Comparison of ENCODE assay signal across 8 mouse cellular contexts in the genomic region with DNA sequence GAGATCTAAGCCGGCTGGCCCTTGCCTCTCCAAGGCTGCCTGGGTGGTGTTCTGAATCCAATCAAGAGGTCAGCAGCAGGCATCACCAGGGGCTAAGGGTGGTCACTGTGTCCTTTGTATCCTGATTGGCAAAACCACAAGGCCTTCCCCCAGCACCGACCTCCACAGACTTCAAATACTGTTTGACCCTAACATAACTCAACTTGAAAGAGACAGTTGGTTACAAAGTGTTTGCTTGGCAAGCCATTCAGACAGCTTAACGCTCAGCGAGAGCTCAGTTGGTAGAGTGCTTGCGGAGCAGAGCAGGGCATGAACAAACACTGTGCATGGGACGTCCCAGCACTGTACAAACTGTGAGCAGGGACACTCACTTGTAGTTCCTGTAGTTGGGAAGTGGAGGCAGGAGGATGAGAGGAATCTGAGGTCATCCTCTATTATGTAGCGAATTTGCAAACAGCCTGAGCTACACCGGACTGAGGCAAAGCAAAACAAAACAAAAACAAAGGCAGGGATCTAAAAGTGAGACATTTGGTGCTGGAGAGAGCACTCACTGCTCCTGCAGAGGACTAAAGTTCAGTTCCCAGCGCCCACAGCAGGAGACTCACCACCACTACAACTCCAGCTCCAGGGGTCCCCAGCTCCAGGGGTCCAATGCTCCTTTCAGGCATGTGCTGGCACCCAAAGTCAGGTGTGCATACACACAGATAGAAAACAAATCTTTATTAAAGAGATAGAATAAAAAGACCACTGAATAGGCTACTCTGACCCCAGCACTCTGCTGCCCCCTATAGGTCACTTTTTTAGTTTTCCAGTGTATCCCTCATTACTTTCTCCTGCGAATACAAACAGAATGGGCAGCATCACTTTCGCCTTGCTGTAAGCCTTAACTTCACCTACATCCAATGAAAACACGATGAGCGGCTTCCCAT.
A peak's percentile ranks its signal among the peaks of the same experiment; 100 is the strongest.
DNase-seq lines count a peak whose midpoint lies in the region; ATAC-seq and TF ChIP-seq lines count a peak whose summit lies in the region.

No protein-coding gene starts in this region.

- no peak for ATAC-seq in hindbrain, postnatal 0 days
- ATAC-seq in erythroid progenitor cell, adult 5-6 weeks (replicated peaks; ENCODE audit: low FRiP score, poor library complexity, severe bottlenecking): no peak

- H3K4me1 ChIP-seq in kidney, adult 2 months (ENCODE audit: control insufficient read depth, insufficient read depth, low read length): no peaks in the 10 kb centered on the region
- H3K4me1 ChIP-seq in E14TG2a.4 (replicated peaks; ENCODE audit: low read depth, low read length): peaks cover 38% of the 10 kb centered on the region
- peaks cover 4% of the 10 kb centered on the region; the same call in 1 of the 2 replicates for H3K4me1 ChIP-seq in hindbrain, postnatal 0 days (ENCODE audit: insufficient read depth, low read length)
- no peaks in the 10 kb centered on the region for H3K4me1 ChIP-seq in small intestine, adult 2 months (ENCODE audit: control insufficient read depth, insufficient read depth, insufficient read length, low read length)

- no peak overlapping the region for H3K27ac ChIP-seq in kidney, adult 2 months (ENCODE audit: insufficient read depth, low read depth, low read length)
- no peak overlapping the region for H3K27ac ChIP-seq in hindbrain, postnatal 0 days
- H3K27ac ChIP-seq in small intestine, adult 2 months (ENCODE audit: insufficient read depth, low read depth, low read length): no peak overlapping the region

- peak; percentile 15; the same call in 1 of the 2 replicates for TF ChIP-seq CTCF in kidney, adult 2 months (conservative IDR thresholded peaks at IDR 0.05; ENCODE audit: insufficient read depth, insufficient read length, low read depth, low read length)
- TF ChIP-seq CTCF in E14TG2a.4 (conservative IDR thresholded peaks at IDR 0.05; ENCODE audit: low read length): peak; percentile 64
- peak; percentile 70 for TF ChIP-seq CTCF in hindbrain, postnatal 0 days (IDR thresholded peaks at IDR 0.05; ENCODE audit: low read depth)
- TF ChIP-seq CTCF in small intestine, adult 2 months (IDR thresholded peaks at IDR 0.05; ENCODE audit: extremely low read depth, insufficient read length, insufficient replicate concordance, low read depth, low read length): peak; percentile 55; the same call in 1 of the 2 replicates

- peak; percentile 63 for DNase-seq in kidney, adult 2 months
- DNase-seq in kidney, adult 11 months: no peak
- DNase-seq in adipocyte (ENCODE audit: low spot score): peak; percentile 33
- peak; percentile 69 for DNase-seq in hindbrain, postnatal 0 days (ENCODE audit: low spot score)
- DNase-seq in right cerebral cortex, postnatal 25 days: no peak

- H3K4me3 ChIP-seq in kidney, adult 2 months (ENCODE audit: insufficient read depth, low read depth, low read length): no peak overlapping the region
- H3K4me3 ChIP-seq in E14TG2a.4 (replicated peaks; ENCODE audit: low read length): 0 out of 2 replicates have a peak overlapping the region, but pooled peaks have one; percentile 8
- H3K4me3 ChIP-seq in hindbrain, postnatal 0 days (ENCODE audit: low read length): no peak overlapping the region
- H3K4me3 ChIP-seq in small intestine, adult 2 months (ENCODE audit: low read depth, low read length): no peak overlapping the region

- no peak overlapping the region for H3K9ac ChIP-seq in hindbrain, postnatal 0 days (replicated peaks; ENCODE audit: low read length)

- 72% methylated on average over 13 of the region's 13 CpGs for WGBS in kidney, adult 2 months
- 52% methylated on average over 13 of the region's 13 CpGs for WGBS in hindbrain, postnatal 0 days
- 62% methylated on average over 13 of the region's 13 CpGs for WGBS in small intestine, adult 2 months

- no peak for TF ChIP-seq POLR2A in kidney, adult 2 months (IDR thresholded peaks at IDR 0.05; ENCODE audit: low read depth, low read length)
- TF ChIP-seq POLR2A in small intestine, adult 2 months (IDR thresholded peaks at IDR 0.05; ENCODE audit: low read depth, low read length): no peak

- H3K36me3 ChIP-seq in kidney, adult 2 months (ENCODE audit: control insufficient read depth, insufficient read depth, low read length): no peaks in the 10 kb centered on the region
- peaks cover 10% of the 10 kb centered on the region for H3K36me3 ChIP-seq in E14TG2a.4 (ENCODE audit: insufficient read depth, low read length)
- no peaks in the 10 kb centered on the region for H3K36me3 ChIP-seq in hindbrain, postnatal 0 days (ENCODE audit: insufficient read depth, low read length)
- H3K36me3 ChIP-seq in small intestine, adult 2 months (ENCODE audit: control insufficient read depth, insufficient read depth, low read length): no peaks in the 10 kb centered on the region

- H3K27me3 ChIP-seq in kidney, adult 2 months (replicated peaks; ENCODE audit: control insufficient read depth, insufficient read depth, low read length): no peaks in the 10 kb centered on the region
- no peaks in the 10 kb centered on the region for H3K27me3 ChIP-seq in E14TG2a.4 (ENCODE audit: insufficient read depth, low read length)
- no peaks in the 10 kb centered on the region for H3K27me3 ChIP-seq in hindbrain, postnatal 0 days (ENCODE audit: insufficient read depth, low read length)
- no peaks in the 10 kb centered on the region for H3K27me3 ChIP-seq in small intestine, adult 2 months (ENCODE audit: control insufficient read depth, insufficient read depth, low read length)

- H3K4me2 ChIP-seq in hindbrain, postnatal 0 days (ENCODE audit: low read depth, low read length): no peak overlapping the region

- H3K9me3 ChIP-seq in E14TG2a.4 (ENCODE audit: low read length): no peaks in the 10 kb centered on the region
- no peaks in the 10 kb centered on the region for H3K9me3 ChIP-seq in hindbrain, postnatal 0 days (ENCODE audit: low read length)

Comparison
In these comparisons a context has a peak if more than half of its experiments do, and no peak if none do; other contexts are left out.
1. DNase-seq: peak in kidney, adult 2 months (single experiment), adipocyte (single experiment) and hindbrain, postnatal 0 days (single experiment); none in kidney, adult 11 months (single experiment) and right cerebral cortex, postnatal 25 days (single experiment).
2. CTCF ChIP-seq: peak in every context shown above with its lines; median percentile 70 in hindbrain, postnatal 0 days; 64 in E14TG2a.4; 55 in small intestine, adult 2 months; 15 in kidney, adult 2 months.